Mouse (Mus musculus): ENCODE data around the gene Gm7697. TPM values are rescaled to one million over a fixed set of nuclear protein-coding genes. Genes with fewer than 3 reads are reported as not detected.

Gm7697 gene
- not detected for polyA plus RNA-seq (2017; shearing (Covaris generic))

GRCm38 (mm10) chr8:69522876-69523275 lies at the start of gene Gm7697:
Gm7697 (minus strand) TSS chr8:69522976.

GRCm38 (mm10) chr8:69453465-69453864 lies 69.3 kb downstream of the Gm7697 start, which contains the start of gene Gm9495:
Gm9495 (minus strand) TSS chr8:69453565.

Other genes starting within 250 kb of the Gm7697 start
- gene Gm9495, start 69.4 kb downstream of the Gm7697 start, polyA plus RNA-seq (2017; shearing (Covaris generic)), result not detected
- 35.4 TPM for gene Zfp868, start 102.6 kb upstream of the Gm7697 start, polyA plus RNA-seq (2017; shearing (Covaris generic))
- gene Zfp964, start 131.5 kb upstream of the Gm7697 start, polyA plus RNA-seq (2017; shearing (Covaris generic)), result 0.56 TPM
- gene Zfp869, start 187.7 kb upstream of the Gm7697 start, polyA plus RNA-seq (2017; shearing (Covaris generic)), result 82.2 TPM
- 11.2 TPM for gene Zfp963, start 227.0 kb upstream of the Gm7697 start, polyA plus RNA-seq (2017; shearing (Covaris generic))

Data from inflammation-experienced regulatory T-cells, adult 16 weeks (primary cell).